Mouse (Mus musculus) lung, adult 2 months (tissue): ENCODE data around the gene Cdk8.

ENCODE experiments used
- CTCF ChIP-seq: fragments of 200-500 bp; IDR thresholded peaks from 2 replicates; pipeline ENCODE4 v1.5.1; 2011; ENCODE audit warnings: mild to moderate bottlenecking, low read length, control low read depth; ENCODE audit not compliant: insufficient read depth
- POLR2A ChIP-seq: fragments of 200-500 bp; IDR thresholded peaks from 2 replicates; pipeline ENCODE4 v1.6.1; 2011; ENCODE audit warnings: low read depth, mild to moderate bottlenecking, control low read depth, low read length, borderline replicate concordance; ENCODE audit errors: extremely low read depth

GRCm38 (mm10) chr5:146247709-146248108 is 16.7 kb downstream of the Cdk8 start:
- TF ChIP-seq CTCF (no peak), POLR2A (no peak)
